Mouse (Mus musculus): ENCODE measurements around the gene Iqcd. TPM values are rescaled to one million over a fixed set of nuclear protein-coding genes. Genes with fewer than 3 reads are reported as not detected.
A peak's percentile ranks its signal among the peaks of the same experiment; 100 is the strongest.

The Iqcd gene
- polyA plus RNA-seq, 2 experiments: 1.0 to 2.0 TPM

DNA sequence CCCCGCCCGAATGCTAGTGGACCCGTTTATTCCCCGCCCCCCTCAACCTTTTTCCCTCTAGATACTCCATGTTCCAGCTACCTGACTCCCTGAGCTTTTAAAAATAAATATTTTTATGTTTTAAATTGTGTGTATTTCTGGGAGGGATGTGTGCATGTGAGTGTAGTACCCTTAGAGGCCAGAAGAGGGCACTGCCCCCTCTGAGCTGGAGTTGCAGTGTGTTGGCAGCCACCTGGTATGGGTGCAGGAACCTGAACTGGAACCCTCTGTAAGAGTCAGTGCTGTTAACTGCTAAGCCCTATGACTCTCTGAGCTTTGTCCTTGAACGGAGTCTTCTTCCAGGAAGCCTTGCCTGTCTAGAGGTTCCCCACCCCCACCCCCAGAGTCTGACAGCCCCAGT is 43.1 kb downstream of the Iqcd start:
- H3K4me1 ChIP-seq (replicated peaks; ENCODE audit: control insufficient read depth in 2 of 2, insufficient read depth in 2 of 2, low read length in 1 of 2): no peaks in the 10 kb centered on the region
- no peak overlapping the region for H3K4me3 ChIP-seq (ENCODE audit: insufficient read depth in 1 of 2, low read depth in 2 of 2, low read length in 2 of 2)
- DNase-seq (ENCODE audit: low read depth in 3 of 3, low spot score in 3 of 3) (no peak), ATAC-seq (ENCODE audit: insufficient read depth) (no peak)
- TF ChIP-seq CTCF (IDR thresholded peaks at IDR 0.05; ENCODE audit: low read depth): peak; percentile 48
- no peak for TF ChIP-seq EP300 (IDR thresholded peaks at IDR 0.05; ENCODE audit: low read depth)
- 80% methylated on average over 5 of the region's 5 CpGs for WGBS (ENCODE audit: insufficient replicate concordance)
- H3K27ac ChIP-seq: no peak overlapping the region
- no peak overlapping the region for H3K4me2 ChIP-seq (ENCODE audit: low read depth)
- peaks cover 3% of the 10 kb centered on the region for H3K9me3 ChIP-seq (ENCODE audit: control insufficient read depth, low read length)
- H3K27me3 ChIP-seq (ENCODE audit: control insufficient read depth, insufficient read depth, low read length): peaks cover 7% of the 10 kb centered on the region
- H3K9ac ChIP-seq (replicated peaks): no peak overlapping the region
- no peaks in the 10 kb centered on the region for H3K36me3 ChIP-seq (replicated peaks; ENCODE audit: control insufficient read depth, insufficient read depth, low read depth)

DNA sequence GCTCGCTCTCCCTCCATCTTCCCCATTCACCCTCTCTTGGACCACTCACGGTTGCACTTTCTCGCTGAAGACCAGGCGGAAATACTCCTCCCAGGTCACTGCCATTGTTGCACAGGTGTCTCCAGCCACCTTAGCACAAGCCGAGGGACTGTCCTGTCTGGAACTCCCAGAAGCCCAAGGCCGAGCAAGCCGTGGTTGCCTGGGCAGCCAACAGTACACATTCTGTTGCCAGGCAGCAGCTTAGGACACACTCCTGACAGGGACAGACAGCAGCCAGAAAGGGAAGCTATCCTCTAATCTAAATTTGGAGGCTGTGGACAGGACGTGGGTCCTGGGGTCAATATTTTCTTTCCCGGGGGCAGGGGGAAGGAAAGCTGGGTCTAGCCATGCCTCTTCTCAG is 45.3 kb downstream of the Iqcd start, which contains the start of gene Cfap73:
Cfap73 (minus strand) TSS at position 105 of the 400 bp plus-strand sequence.
- Histone ChIP-seq H3K9me3 (ENCODE audit: control insufficient read depth, low read length) (peaks cover 3% of the 10 kb centered on the region), H3K36me3 (replicated peaks; ENCODE audit: control insufficient read depth, insufficient read depth, low read depth) (no peaks in the 10 kb centered on the region), H3K27me3 (ENCODE audit: control insufficient read depth, insufficient read depth, low read length) (peaks cover 7% of the 10 kb centered on the region), H3K27ac (no peak within 1 kb of the TSS), H3K4me2 (ENCODE audit: low read depth) (no peak within 1 kb of the TSS), H3K4me3 (ENCODE audit: insufficient read depth in 1 of 2, low read depth in 2 of 2, low read length in 2 of 2) (no peak within 1 kb of the TSS), H3K9ac (replicated peaks) (no peak within 1 kb of the TSS), H3K4me1 (replicated peaks; ENCODE audit: control insufficient read depth in 2 of 2, insufficient read depth in 2 of 2, low read length in 1 of 2) (no peaks in the 10 kb centered on the region)
- WGBS (ENCODE audit: insufficient replicate concordance): 32% methylated on average over 9 of the region's 9 CpGs
- no peak for TF ChIP-seq EP300 (IDR thresholded peaks at IDR 0.05; ENCODE audit: low read depth)
- no peak for TF ChIP-seq CTCF (IDR thresholded peaks at IDR 0.05; ENCODE audit: low read depth)
- ATAC-seq (ENCODE audit: insufficient read depth): no peak
- DNase-seq (ENCODE audit: low read depth in 3 of 3, low spot score in 3 of 3): no peak

DNA sequence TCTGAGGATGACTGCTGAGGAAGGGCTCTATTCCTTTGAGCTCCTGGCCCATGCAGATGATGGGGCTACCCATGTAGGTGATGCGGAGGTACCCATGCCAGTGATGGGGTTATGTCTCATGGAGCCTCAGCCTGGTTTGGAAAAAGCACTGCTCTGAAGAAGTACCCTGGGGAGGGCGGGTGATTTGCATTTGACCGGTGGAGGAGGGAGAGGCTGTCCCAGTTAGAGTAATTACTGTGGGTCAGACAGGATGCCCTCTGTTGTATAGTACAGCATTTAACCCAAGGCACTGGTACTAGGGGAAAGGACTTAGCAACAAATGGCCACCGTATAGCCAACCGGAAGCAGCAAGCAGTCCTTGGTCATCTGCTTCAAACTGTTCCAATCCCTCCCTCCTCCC is 46.0 kb downstream of the Iqcd start:
- Histone ChIP-seq H3K4me1 (replicated peaks; ENCODE audit: control insufficient read depth in 2 of 2, insufficient read depth in 2 of 2, low read length in 1 of 2) (no peaks in the 10 kb centered on the region), H3K36me3 (replicated peaks; ENCODE audit: control insufficient read depth, insufficient read depth, low read depth) (no peaks in the 10 kb centered on the region), H3K4me2 (ENCODE audit: low read depth) (no peak overlapping the region), H3K27me3 (ENCODE audit: control insufficient read depth, insufficient read depth, low read length) (peaks cover 7% of the 10 kb centered on the region), H3K4me3 (ENCODE audit: insufficient read depth in 1 of 2, low read depth in 2 of 2, low read length in 2 of 2) (no peak overlapping the region), H3K9ac (replicated peaks) (no peak overlapping the region), H3K9me3 (ENCODE audit: control insufficient read depth, low read length) (peaks cover 3% of the 10 kb centered on the region), H3K27ac (no peak overlapping the region)
- TF ChIP-seq EP300 (IDR thresholded peaks at IDR 0.05; ENCODE audit: low read depth) (no peak), CTCF (IDR thresholded peaks at IDR 0.05; ENCODE audit: low read depth) (no peak)
- DNase-seq (ENCODE audit: low read depth in 3 of 3, low spot score in 3 of 3): no peak
- ATAC-seq (ENCODE audit: insufficient read depth): no peak
- WGBS (ENCODE audit: insufficient replicate concordance): 34% methylated on average over 5 of the region's 5 CpGs

DNA sequence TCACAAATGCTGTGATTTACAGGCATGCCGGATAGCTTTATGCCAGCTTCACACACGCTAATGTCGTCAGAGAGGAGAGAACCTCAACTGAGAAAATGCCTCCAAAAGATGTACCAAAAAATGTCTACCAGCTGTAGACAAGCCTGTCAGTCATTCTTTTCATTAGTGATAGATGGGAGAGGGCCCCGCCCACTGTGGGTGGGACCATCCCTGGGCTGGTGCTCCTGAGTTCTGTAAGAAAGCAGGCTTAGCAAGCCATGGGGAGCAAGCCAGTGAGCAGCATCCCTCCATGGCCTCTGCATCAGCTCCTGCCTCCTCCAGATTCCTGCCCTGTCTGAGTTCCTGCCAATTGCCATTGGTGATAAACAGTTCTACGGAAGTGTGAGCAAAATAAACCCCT is 46.8 kb downstream of the Iqcd start:
- H3K27me3 ChIP-seq (ENCODE audit: control insufficient read depth, insufficient read depth, low read length): peaks cover 3% of the 10 kb centered on the region
- no peak overlapping the region for H3K4me3 ChIP-seq (ENCODE audit: insufficient read depth in 1 of 2, low read depth in 2 of 2, low read length in 2 of 2)
- peaks cover 3% of the 10 kb centered on the region for H3K9me3 ChIP-seq (ENCODE audit: control insufficient read depth, low read length)
- 73% methylated on average over 5 of the region's 5 CpGs for WGBS (ENCODE audit: insufficient replicate concordance)
- H3K4me2 ChIP-seq (ENCODE audit: low read depth): no peak overlapping the region
- no peak overlapping the region for H3K9ac ChIP-seq (replicated peaks)
- TF ChIP-seq EP300 (IDR thresholded peaks at IDR 0.05; ENCODE audit: low read depth) (no peak), CTCF (IDR thresholded peaks at IDR 0.05; ENCODE audit: low read depth) (no peak)
- H3K4me1 ChIP-seq (replicated peaks; ENCODE audit: control insufficient read depth in 2 of 2, insufficient read depth in 2 of 2, low read length in 1 of 2): no peaks in the 10 kb centered on the region
- H3K27ac ChIP-seq: no peak overlapping the region
- DNase-seq (ENCODE audit: low read depth in 3 of 3, low spot score in 3 of 3) (no peak), ATAC-seq (ENCODE audit: insufficient read depth) (no peak)
- no peaks in the 10 kb centered on the region for H3K36me3 ChIP-seq (replicated peaks; ENCODE audit: control insufficient read depth, insufficient read depth, low read depth)

DNA sequence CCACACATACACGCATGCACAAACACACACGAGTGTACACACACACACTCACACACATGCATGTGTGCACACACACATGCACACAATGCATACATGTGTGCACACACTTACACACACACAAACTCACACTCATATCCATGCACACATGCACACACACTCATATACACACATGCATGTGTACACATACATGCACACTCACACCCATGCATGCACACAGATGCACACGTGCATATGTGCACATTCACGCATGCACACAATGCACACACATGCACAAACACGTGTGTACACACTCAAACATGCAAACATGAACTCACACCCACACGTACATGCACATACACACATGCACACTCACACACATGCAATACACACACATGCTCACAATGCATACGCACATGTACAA is 51.3 kb downstream of the Iqcd start:
- no peaks in the 10 kb centered on the region for H3K9me3 ChIP-seq (ENCODE audit: control insufficient read depth, low read length)
- TF ChIP-seq EP300 (IDR thresholded peaks at IDR 0.05; ENCODE audit: low read depth) (no peak), CTCF (IDR thresholded peaks at IDR 0.05; ENCODE audit: low read depth) (no peak)
- WGBS (ENCODE audit: insufficient replicate concordance): 68% methylated on average over 7 of the region's 7 CpGs

More for the DNA sequence above, 51.3 kb downstream of the Iqcd start:
- H3K9ac ChIP-seq (replicated peaks): no peak overlapping the region
- no peak overlapping the region for H3K4me2 ChIP-seq (ENCODE audit: low read depth)
- DNase-seq (ENCODE audit: low read depth in 3 of 3, low spot score in 3 of 3) (no peak), ATAC-seq (ENCODE audit: insufficient read depth) (no peak)
- H3K27ac ChIP-seq: no peak overlapping the region
- no peak overlapping the region for H3K4me3 ChIP-seq (ENCODE audit: insufficient read depth in 1 of 2, low read depth in 2 of 2, low read length in 2 of 2)
- H3K36me3 ChIP-seq (replicated peaks; ENCODE audit: control insufficient read depth, insufficient read depth, low read depth): no peaks in the 10 kb centered on the region
- H3K27me3 ChIP-seq (ENCODE audit: control insufficient read depth, insufficient read depth, low read length): peaks cover 2% of the 10 kb centered on the region; the same call in 1 of the 2 replicates
- no peaks in the 10 kb centered on the region for H3K4me1 ChIP-seq (replicated peaks; ENCODE audit: control insufficient read depth in 2 of 2, insufficient read depth in 2 of 2, low read length in 1 of 2)

All from liver, embryonic 14.5 days (tissue).